Mouse (Mus musculus) midbrain, postnatal 0 days (tissue): ENCODE data around the gene Sult1b1. TPM values are rescaled to one million over a fixed set of nuclear protein-coding genes. Genes with fewer than 3 reads are reported as not detected.
"Not testable (repeated sequence)": the region's sequence is repeated elsewhere in the genome, so short reads cannot be mapped to it uniquely, and the experiment has no call there.

Source experiments
- ATAC-seq: fragments of 200-750 bp; cut with Nextera tagmentation; 2 replicates; pipeline ENCODE4 v1.8.0; 2017; ENCODE audit warnings: moderate number of reproducible peaks, mild to moderate bottlenecking, moderate TSS enrichment, moderate library complexity; ENCODE audit not compliant: low FRiP score
- DNase-seq: peaks from one replicate; pipeline ENCODE4 v3.0.0-alpha.2; 2015; ENCODE audit warnings: low spot score
- H3K27ac ChIP-seq: fragments of 300-500 bp; sonication (generic); 2 replicates; pipeline ENCODE4 v1.5.1; 2014; ENCODE audit warnings: low read depth, mild to moderate bottlenecking, low read length, mixed read lengths
- H3K27me3 ChIP-seq: fragments of 300-500 bp; sonication (generic); 2 replicates; pipeline ENCODE4 v1.6.1; 2014; ENCODE audit warnings: low read length, control low read depth, mixed read lengths; ENCODE audit not compliant: insufficient read depth
- H3K36me3 ChIP-seq: fragments of 300-500 bp; sonication (generic); 2 replicates; pipeline ENCODE4 v1.6.1; 2014; ENCODE audit warnings: low read length, control low read depth, mixed read lengths; ENCODE audit not compliant: insufficient read depth
- H3K4me1 ChIP-seq: fragments of 300-500 bp; sonication (generic); 2 replicates; pipeline ENCODE4 v1.6.1; 2014; ENCODE audit warnings: mild to moderate bottlenecking, control low read depth, antibody characterized with exemption, low read length, mixed read lengths; ENCODE audit not compliant: insufficient read depth
- H3K4me2 ChIP-seq: fragments of 300-500 bp; sonication (generic); 2 replicates; pipeline ENCODE4 v1.6.1; 2014; ENCODE audit warnings: low read depth, mild to moderate bottlenecking, low read length, mixed read lengths; ENCODE audit not compliant: poor library complexity, severe bottlenecking
- H3K4me3 ChIP-seq: fragments of 300-500 bp; sonication (generic); 2 replicates; pipeline ENCODE4 v1.5.1; 2014; ENCODE audit warnings: low read depth, mild to moderate bottlenecking, low read length, moderate library complexity
- H3K9ac ChIP-seq: fragments of 300-500 bp; sonication (generic); replicated peaks from 2 replicates; pipeline ENCODE4 v1.6.1; 2014; ENCODE audit warnings: mild to moderate bottlenecking, low read length, moderate library complexity, mixed read lengths; ENCODE audit not compliant: poor library complexity, severe bottlenecking
- H3K9me3 ChIP-seq: fragments of 300-500 bp; sonication (generic); 2 replicates; pipeline ENCODE4 v1.6.1; 2016; ENCODE audit warnings: low read length, control low read depth
- CTCF ChIP-seq: IDR thresholded peaks from 2 replicates; pipeline ENCODE4 v1.5.1; 2016; ENCODE audit warnings: antibody characterized with exemption, mild to moderate bottlenecking
- WGBS: fragments of 180-500 bp; shearing (Covaris S2); extraction: QIAGEN DNeasy Blood & Tissue Kit; methylation state at CpG from one replicate; pipeline ENCODE4 v1.1.7; 2014; 5-methylcytosine and 5-hydroxymethylcytosine counted together
- polyA plus RNA-seq: library from polyadenylated mRNA; unstranded; fragments of >200 nt; fragmentation: Nextera tagmentation; extraction: Ambion mirVana; gene quantifications from 2 replicates; pipeline ENCODE4 v1.2.1, GENCODE M21; 2015
- total RNA-seq: library from RNA; depleted of rRNA; stranded (reverse); fragments of >200 nt; gene quantifications from 2 replicates; pipeline ENCODE4 v1.2.3, GENCODE M21; 2014

Sult1b1 gene
- total and polyA plus RNA-seq, 2 experiments from 2014 or later: not detected

DNA sequence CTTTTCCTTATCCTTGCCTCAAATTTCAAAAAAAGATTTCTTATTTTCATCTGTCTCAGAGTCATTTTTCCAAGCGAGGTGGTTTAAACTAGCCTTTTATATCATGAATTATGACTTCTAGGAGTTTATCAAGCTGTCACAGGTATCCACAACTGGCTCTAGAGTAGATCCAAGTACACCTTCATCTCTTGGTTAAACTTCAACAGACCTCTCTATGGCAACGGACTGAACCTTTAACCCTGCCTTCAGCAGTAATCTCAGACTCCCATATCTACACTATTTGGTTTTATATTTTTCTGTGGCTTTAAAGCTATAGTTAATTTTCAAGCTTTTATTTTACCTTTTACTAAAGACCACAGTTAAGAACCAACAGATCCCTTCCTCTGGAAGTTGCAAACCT lies 5.7 kb downstream of the Sult1b1 start:
- Histone ChIP-seq H3K36me3 (no peaks in the 10 kb centered on the region), H3K27me3 (no peaks in the 10 kb centered on the region), H3K9me3 (no peaks in the 10 kb centered on the region), H3K27ac (no peak overlapping the region), H3K4me3 (no peak overlapping the region), H3K4me2 (no peak overlapping the region), H3K9ac (no peak overlapping the region), H3K4me1 (no peaks in the 10 kb centered on the region)
- no peak for ATAC-seq
- TF ChIP-seq CTCF: no peak
- 83% methylated on average over 2 of the region's 2 CpGs for WGBS
- no peak for DNase-seq

DNA sequence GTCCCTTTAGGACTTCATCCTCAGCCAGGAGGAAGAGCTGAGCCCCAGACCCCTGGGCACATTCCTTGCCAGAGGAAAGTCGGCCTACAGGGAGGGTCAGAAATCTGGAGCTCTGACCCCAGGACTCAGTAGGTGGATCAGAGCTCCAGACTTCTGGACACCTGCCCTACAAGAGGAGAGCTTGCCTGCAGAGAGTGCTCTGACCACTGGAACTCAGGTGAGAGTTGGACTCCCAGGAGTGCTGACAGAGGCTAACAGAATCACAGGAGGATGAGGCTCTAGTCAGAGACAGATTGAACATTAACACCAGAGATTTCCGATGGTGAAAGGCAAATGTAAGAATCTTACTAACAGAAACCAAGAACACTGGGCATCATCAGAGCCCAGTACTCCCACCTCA lies 14.4 kb downstream of the Sult1b1 start:
- H3K4me1 ChIP-seq, H3K36me3 ChIP-seq, H3K9me3 ChIP-seq, ATAC-seq, H3K27ac ChIP-seq, H3K4me2 ChIP-seq, H3K4me3 ChIP-seq, DNase-seq, H3K9ac ChIP-seq, H3K27me3 ChIP-seq: not testable (repeated sequence)
- WGBS: 91% methylated on average over 2 of the region's 2 CpGs

DNA sequence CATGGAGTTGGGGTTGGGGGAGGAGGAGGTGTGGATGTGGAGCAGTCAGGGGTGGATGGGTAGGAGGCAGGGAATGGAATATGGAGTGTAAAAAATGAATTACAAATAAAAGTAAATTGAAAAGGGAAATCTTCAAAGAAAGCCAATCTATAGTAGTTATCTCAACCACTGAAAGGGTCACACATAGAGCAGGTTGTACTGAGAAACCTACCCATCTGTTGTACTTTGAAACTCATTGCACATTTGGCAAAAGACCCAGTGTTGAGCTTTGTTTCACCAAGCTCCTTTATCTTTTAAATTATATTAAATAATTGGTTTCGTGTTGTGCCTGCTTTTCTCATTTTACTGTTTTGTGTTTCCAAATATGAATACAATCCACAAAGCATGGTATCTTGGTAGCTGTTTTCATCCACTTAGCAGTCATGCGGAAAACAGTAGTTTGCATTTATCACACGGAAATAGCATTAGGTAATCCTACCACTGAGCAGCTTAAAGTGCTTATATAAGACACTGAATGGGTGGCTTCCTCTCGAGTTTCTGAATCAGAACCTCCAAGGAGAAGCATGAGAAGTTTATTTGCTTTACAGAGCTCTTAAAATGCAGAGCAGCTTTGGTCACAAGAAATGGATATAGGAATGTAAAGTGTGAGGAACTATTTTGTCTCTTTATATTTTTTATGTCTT lies 32.1 kb downstream of the Sult1b1 start:
- TF ChIP-seq CTCF: no peak
- Histone ChIP-seq H3K27me3 (no peaks in the 10 kb centered on the region), H3K36me3 (no peaks in the 10 kb centered on the region), H3K4me1 (no peaks in the 10 kb centered on the region), H3K27ac (no peak overlapping the region), H3K4me3 (no peak overlapping the region), H3K9me3 (no peaks in the 10 kb centered on the region), H3K4me2 (no peak overlapping the region), H3K9ac (no peak overlapping the region)
- ATAC-seq (no peak), DNase-seq (no peak)
- WGBS: 39% methylated on average over 4 of the region's 4 CpGs

DNA sequence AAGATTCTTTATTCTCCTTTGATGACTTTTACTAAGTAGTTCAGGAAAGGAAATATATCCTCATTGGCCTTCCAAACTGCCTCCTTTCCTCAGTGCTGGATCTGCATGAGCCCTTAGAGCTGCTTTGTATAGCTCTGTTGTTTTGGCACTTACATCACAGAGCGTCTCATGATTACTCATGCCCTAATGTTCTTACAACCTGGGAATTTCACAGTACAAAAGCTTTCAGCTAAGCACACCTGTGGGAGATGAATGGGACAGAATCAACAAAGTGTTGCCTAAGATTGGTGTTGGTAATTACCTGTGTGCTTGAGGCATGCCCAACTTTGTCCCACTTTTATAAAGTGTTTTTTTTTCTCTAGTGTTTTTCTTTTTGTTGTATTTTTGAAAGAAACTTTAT lies 35.3 kb downstream of the Sult1b1 start:
- 71% methylated on average over 1 of the region's 1 CpGs for WGBS
- no peaks in the 10 kb centered on the region for H3K9me3 ChIP-seq
- no peak for TF ChIP-seq CTCF
- DNase-seq (no peak), ATAC-seq (no peak)
- no peaks in the 10 kb centered on the region for H3K4me1 ChIP-seq
- no peak overlapping the region for H3K9ac ChIP-seq
- H3K4me2 ChIP-seq: no peak overlapping the region
- no peaks in the 10 kb centered on the region for H3K36me3 ChIP-seq
- no peaks in the 10 kb centered on the region for H3K27me3 ChIP-seq
- no peak overlapping the region for H3K4me3 ChIP-seq
- no peak overlapping the region for H3K27ac ChIP-seq

DNA sequence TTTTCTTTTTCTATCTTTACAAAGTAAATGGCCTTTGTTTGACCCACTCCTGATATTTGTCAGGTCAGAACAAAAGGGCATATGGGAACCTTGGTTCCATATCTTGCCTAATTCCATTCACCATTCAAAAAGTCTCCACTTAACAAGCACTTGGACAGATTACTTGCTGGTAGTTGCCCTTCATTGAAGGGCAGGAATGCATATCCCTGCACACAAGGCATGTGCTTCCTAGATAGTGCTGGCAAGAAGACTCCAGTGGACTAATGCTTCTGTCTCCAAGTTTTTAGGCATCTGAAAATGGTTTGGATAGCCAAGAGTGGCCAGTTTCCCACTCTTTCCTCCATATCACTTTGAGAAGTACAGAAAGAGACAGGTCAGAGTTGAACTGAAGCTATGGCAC lies 38.7 kb downstream of the Sult1b1 start:
- TF ChIP-seq CTCF: no peak
- no peak for ATAC-seq
- no peaks in the 10 kb centered on the region for H3K4me1 ChIP-seq
- H3K9me3 ChIP-seq: no peaks in the 10 kb centered on the region
- no peak overlapping the region for H3K27ac ChIP-seq
- no peak overlapping the region for H3K9ac ChIP-seq
- no peaks in the 10 kb centered on the region for H3K36me3 ChIP-seq
- DNase-seq: no peak
- H3K4me3 ChIP-seq: no peak overlapping the region
- H3K27me3 ChIP-seq: no peaks in the 10 kb centered on the region
- no peak overlapping the region for H3K4me2 ChIP-seq

DNA sequence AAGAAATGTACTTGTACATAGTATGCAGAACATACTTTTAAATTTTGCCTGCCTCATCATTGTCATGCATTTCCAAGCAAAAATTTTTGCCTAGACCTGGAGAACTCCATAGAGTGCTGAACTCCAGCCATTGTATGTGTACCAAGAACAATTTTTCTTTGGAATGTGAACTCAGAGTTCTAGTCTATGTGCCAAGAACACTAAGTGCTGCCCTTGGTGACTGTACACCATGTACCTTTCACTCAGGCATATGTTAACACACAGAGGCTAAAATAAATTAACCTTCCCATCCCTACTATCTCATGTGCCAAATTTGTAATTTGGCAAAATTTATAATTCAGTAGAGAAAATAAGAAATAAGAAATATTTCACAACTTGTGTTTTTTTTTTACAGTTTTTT lies 39.1 kb downstream of the Sult1b1 start:
- Histone ChIP-seq H3K9ac (no peak overlapping the region), H3K4me2 (no peak overlapping the region), H3K9me3 (no peaks in the 10 kb centered on the region), H3K27ac (no peak overlapping the region), H3K36me3 (no peaks in the 10 kb centered on the region), H3K4me3 (no peak overlapping the region), H3K27me3 (no peaks in the 10 kb centered on the region), H3K4me1 (no peaks in the 10 kb centered on the region)
- DNase-seq (no peak), ATAC-seq (no peak)
- no peak for TF ChIP-seq CTCF
